Mouse (Mus musculus) common myeloid progenitor, adult 5-6 weeks (primary cell): Measurements from ENCODE around the gene Flna. TPM values are rescaled to one million over a fixed set of nuclear protein-coding genes. Genes with fewer than 3 reads are reported as not detected.

Experiments
- ATAC-seq: replicated peaks from 2 replicates; pipeline ENCODE4 v1.8.0; 2016; ENCODE audit warnings: low read depth, mild to moderate bottlenecking, moderate TSS enrichment, inconsistent platforms; ENCODE audit not compliant: poor library complexity, severe bottlenecking
- total RNA-seq: library from RNA; stranded (forward); fragments of 200-1000, 187-1606 nt; gene quantifications from 2 replicates; pipeline ENCODE4 v1.2.3, GENCODE M21; 2017

The Flna gene
- 400 and 472 TPM in 2 replicates for total RNA-seq

DNA sequence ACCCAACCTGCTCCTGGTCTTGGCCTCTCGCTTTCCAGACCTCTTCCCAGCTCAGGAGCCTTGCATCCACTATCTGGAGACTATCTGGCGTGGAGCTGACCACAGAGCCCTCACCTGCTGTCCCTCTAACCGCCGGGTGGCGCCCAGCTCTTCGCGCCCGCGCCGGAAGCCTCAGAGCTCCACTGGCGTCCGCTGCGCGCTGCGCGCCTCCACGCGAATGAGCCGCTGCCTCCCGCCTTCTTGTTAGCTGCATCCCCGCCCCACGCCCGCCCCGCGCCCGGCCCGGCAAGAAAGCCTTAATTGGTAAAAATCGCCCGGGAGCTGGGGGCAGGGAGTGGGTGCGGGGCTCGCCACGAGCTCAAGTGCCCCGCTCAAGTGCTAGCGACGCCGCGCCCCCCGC lies at the start of gene Flna:
Gene Flna, minus strand, starts transcription at position 206 of the 400 bp plus-strand sequence.
- no peak for ATAC-seq

DNA sequence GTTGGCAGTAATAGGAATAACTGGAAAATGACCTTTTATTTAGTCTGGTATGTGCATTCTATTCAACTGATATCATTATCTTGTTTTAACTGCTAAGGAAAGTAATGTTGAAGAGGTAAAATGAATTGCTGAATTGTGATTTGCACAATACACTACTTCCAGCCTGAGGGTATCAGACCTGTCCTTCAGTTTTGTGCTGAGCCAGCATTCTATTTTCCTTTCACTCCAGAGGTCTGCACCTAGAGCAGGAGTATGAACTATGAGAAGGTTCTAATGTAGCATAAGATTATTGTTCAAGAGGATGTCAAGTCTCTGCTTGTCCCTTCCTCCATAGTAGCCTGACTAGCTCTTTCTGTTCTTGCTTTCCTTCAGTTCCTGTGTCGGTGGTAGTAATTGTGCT lies 48.7 kb upstream of the Flna start:
- no peak for ATAC-seq

DNA sequence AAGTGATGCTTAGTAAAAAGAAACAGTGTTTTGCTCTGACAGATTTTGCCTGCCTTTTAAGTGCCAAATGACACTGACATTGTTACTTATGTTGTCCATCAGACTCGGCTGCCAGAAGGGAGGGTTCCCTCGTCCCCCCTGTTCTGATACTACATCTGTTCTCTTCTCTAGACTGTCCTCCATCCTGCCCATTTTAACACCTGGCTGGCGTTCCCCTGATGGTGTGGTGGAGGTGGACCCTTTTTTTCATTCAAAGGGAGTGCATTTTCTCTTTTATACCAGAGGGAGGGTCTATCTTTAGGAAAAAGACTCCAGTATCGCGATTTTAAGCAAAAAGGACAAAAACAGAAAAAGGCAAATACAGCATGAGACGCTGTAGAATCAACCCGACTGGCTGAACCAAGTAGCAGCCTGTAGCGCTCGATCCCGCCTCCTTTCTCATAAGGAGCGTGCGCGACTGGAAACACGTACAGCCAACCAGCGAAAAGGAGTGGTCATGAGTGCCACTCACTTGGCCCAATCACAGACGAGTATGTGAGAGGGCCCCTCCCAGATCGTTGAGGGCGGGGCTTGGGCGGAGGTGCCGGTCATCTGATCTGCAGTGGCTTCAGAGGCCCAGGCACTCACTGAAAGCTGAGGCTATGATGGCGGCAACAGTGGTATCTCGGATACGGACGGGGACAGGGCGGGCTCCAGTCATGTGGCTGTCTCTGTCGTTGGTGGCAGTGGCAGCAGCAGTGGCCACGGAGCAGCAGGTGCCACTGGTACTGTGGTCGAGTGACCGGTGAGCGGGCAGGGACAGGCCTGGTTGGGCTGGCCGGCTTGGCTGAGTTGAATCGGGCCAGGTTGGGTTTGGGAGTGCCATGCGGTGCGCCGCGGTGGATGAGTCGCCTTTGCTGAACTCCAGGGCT lies 47.2 kb upstream of the Flna start, which contains the start of gene Atp6ap1:
Gene Atp6ap1, plus strand, starts transcription at position 560 of the 911 bp plus-strand sequence.
- peak; percentile 99 for ATAC-seq

DNA sequence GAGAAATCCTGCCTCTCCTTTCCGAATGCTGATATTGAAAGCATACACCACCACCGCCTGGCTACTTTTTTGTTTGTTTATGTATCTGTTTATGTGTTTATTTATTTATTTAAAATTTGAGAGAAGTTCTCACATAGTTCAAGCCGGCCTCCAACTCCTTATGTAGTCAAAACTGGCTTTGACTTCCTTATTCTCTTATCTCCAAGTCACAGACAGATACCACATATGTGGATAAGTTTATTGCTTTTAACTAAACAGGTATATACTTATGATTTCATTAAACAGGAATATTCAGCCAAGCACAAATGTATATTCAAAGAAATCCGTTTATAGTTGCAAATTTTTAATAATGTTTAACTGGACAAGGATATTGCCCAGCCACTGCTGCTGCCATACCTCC lies 43.8 kb upstream of the Flna start:
- ATAC-seq = no peak

DNA sequence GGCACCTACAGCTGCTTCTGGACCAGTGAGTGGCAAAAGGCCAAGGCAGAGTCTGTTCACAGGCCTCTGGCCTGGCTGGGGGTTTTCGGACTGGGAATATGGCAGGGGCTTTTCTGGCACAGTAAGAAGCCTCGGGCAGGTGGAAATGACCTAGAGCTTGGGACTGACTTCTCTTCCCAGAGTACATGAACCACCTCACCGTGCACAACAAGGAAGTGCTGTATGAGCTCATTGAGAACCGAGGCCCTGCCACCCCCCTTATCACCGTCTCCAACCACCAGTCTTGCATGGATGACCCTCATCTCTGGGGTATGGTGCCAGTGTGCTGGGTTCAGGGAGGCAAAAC lies 33.4 kb upstream of the Flna start:
- no peak for ATAC-seq

DNA sequence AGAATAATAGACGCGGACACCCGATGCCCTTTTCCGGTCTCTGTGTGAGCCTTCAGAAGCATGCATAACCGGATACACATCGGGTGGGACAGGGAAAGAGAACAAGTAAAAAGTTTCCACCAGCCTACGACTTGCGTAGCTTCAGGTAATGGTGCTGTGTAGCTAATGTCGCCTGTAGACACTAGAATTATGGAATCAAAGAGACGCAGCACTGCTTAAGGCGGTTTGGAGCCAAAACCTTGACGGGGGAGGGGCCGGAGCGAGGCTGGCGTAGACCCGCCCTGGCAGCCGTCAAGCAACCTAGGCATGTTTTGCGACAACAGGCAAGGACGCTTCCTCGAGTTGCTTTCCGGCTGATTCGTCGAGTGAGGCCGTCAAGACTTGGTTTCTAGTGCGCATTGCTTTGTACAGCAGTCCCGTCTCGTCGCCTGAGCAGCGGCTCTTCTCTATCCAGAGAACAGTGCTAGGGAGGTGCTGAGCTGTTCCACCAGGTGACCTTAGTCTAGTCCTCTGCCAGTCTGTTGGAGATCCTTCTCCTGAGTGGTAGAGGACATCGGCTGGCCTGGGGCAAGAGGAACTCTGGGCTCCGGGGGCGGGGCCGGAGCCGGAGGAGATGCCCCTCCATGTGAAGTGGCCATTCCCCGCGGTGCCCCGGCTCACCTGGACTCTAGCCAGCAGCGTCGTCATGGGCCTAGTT lies 32.9 kb upstream of the Flna start:
- peak; percentile 77 for ATAC-seq

DNA sequence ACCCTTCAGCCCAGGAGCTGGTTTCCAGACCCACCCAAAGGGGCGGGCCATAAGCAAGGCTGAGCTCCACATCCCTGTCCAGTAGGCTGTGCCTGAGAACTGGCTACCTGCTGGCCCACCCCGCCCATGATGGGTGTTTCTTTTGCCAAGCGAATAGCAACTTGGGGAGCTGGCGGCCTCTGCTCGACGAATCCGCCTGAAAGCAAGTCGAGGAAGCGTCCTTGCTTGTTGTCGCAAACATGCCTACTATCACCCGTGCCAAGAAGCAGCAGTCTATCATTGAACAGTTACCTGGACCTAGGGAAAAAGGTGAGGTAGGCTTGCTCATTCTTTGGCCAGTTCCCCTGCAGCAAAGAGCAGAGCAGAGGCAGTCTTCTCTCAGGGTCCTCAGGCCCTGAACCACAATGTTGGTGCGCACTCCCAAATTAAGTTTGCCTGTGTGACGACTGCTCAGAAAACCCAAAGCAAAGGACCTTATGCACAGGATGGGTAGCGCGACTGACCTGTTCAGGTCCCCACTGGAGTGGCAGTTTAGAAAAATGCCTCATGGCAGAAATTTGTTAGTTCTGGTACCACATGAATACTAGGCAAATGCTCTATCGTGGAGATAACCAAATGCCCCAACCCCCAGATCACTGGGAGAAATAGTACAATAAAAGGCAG lies 32.2 kb upstream of the Flna start, which contains the start of the genes Taz and Dnase1l1:
Gene Taz, plus strand, starts transcription at position 181 of the 663 bp plus-strand sequence.
Gene Dnase1l1, minus strand, starts transcription at position 606 of the 663 bp plus-strand sequence.
- peak; percentile 88 for ATAC-seq

DNA sequence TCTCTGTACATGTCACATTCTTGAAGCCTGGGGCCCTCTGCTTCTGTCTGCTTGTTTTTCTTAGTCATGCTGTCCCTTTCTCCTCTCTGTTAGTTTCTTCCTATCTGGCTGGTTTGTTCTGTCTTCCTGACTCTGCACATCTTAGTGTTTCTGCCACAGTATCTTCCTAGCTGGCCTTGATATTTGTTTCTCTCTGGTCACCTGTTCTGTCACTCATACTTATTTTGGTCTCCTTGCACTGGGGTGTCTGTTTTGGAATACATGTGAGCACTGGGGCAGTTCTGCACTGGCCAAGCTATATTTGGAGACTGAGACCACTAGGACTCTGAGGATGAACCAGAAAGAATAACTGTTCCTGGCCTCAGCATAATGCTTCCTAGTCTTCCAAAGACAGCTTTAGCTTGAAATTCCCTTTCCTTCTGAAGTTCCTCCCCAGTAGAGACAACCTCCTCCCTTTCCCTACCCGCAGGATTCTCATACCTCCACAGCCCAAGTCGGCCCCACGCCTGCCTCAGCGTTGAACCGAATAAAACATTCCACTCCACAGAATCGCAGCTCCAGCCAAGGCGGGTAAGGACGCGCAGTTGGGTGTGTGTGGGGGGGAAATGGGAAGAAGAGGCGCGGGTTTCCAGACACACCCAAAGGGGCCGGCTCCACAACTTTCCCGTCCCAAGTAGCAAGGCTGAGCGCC lies 31.6 kb upstream of the Flna start:
- ATAC-seq = no peak

DNA sequence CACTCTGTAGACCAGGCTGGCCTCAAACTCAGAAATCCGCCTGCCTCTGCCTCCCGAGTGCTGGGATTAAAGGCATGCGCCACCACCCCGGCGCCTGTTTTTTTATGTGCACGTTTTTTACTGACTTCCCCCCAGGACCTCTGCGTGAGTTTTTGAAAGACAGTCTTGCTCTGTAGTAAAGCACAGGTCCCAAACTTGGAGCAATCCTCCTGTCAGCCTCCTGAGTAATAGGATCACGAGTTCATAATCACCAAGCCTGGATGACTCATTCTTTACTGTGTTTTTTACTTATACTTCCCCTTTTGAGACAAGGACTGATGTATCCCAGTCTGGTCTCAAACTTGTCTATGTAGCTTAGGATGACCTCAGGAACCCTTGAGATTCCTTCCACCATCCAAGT lies 28.3 kb upstream of the Flna start:
- ATAC-seq = no peak

DNA sequence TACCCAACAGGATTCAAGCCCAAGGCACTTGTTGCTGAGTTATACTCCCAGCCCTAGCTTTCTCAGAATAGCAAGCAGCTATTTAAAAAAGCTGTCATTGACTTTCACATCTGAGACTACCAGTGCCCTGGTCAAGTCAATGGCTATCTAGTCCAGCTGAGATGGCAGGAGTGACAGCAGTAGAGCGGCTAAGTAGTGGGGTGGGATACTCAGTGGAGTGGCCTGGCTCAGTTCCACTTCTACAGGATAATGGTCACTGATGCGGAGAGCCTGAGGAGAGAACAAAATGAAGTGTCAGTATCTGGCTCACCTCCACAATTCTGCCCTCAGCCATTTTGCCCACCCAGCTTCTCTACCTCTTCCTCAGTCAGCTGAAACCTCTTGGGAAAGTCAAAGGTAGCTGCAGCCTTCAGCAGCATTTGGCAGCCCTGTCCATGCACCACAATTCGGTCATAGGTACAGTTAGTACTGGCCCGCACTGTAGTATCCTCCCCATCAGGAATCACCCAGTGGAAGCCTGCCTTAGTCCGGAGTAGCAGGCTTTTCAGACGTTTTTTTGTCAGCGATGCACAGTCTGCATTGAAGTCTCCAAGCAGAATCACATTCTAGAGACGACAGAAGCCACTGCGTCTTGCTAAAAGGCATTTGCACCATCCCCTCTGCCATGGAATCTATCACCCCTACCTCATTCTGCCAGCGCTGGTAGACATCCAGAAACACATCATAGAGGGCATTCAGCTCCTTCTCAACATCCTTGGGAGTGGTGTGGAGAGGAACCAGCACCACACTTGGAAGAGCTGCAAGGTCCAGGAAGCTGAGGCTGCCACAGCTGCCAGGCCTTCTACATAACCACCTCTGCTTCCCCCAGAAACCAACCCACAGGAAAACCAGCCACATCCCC lies 24.1 kb upstream of the Flna start:
- no peak; the same call in 1 of the 2 replicates for ATAC-seq

DNA sequence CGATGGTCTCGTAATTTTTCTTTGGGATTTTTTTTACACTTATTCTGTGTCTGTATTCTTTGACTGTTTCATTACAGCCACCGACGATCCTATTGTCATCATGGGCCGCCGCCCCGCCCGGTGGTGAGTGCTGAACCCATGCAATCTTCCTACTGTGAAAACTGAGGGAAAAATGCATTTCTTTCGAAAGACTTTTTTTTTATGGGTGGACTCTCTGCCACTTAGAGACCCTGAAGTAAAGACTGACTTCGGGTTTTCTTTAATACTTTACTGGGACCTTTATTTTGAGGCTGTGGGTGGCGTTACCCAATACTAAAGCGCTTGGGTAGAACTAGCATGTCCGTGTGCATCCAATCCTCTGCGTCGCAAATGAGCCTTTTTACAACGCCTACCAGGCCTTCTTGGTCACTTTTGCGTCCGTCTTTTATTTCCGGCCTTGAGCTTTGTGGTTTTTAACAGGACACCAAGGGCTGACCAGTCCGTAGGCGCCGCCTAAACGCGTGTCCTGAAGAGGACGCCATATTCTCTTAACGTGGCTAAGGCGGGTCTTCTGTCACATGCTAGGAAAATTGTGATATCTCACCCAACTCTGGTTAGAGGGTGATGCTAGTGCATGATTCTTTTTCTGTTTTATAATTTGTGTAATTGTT lies 21.4 kb upstream of the Flna start:
- ATAC-seq = peak; percentile 4

DNA sequence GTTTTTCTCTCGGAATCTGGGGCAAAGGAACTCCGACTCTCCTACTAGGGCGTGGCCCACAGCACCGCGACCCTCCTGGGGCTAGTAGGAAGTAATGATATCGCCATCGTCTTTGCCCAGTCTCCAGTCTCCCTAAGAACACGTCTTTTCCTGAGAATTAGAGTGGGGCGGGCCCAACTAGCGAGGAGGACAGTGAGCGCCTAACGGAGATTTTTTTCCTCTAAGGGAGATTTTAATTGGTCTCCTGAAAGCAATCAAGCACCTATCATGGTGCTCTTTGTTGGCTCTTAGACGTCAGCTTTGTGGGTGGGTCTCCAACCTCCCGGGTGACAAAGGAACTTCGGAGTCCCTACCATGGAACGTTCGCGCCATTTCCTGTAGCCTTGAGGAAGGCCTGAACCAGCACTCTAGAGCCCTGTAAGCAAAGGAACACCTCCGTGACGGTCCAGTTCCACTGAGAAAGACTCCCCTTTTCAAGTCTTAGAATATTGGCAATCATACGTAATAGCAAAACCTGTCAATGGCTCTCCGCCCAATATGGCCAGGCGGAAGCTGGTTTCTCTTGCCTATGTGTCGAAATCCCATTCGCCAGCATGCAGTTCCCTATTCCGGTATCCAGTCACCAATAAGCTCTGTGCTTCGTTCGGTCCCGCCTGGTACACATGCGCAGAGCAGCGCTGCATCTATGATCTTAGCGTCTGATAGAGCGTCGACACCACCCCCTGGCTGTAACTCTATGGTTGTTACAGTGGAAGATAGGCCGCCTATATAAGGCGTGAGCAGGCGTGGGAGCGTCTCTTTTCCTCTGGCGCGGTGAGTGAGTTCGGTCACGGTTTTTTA lies 20.7 kb upstream of the Flna start, which contains the start of gene Rpl10:
Gene Rpl10, plus strand, starts transcription at position 751 of the 840 bp plus-strand sequence.
- peak; percentile 79 for ATAC-seq

DNA sequence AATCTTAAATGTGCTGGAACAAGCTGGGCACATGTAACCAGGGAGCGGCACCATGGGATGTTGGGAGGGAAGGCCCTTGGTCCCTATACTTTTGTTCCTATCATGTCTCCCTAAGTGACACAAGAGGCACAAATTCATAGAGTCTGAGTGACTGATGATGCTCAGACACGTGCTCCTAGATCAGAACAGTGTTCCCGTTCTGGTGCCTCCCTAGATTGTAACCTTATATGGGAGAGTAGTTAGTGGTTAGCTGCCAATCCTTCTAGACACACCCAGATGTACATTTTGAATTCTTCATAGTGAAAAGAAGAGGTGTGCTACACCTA lies 20.1 kb upstream of the Flna start:
- peak; percentile 13 for ATAC-seq

DNA sequence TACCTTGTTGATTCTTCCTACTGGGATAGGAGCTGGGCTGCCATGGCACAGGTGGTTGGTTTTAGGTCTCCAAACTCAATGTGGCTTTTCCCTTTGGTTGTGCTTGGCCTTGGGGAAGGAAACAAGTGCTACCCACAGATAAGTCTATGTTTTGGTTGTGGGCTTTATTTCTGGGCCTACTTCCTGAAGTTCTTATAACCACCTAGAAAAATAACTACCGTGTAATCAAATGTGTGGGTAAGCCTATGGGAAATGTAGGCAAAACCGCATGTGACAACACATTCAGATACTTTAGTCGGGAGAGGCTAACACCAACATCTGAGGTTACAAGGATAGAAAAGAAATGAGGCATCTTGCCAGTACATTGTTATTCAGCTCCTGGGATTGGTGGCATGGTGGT lies 8.1 kb upstream of the Flna start:
- ATAC-seq = 0 out of 2 replicates have a peak, but pooled peaks have one; percentile 15

DNA sequence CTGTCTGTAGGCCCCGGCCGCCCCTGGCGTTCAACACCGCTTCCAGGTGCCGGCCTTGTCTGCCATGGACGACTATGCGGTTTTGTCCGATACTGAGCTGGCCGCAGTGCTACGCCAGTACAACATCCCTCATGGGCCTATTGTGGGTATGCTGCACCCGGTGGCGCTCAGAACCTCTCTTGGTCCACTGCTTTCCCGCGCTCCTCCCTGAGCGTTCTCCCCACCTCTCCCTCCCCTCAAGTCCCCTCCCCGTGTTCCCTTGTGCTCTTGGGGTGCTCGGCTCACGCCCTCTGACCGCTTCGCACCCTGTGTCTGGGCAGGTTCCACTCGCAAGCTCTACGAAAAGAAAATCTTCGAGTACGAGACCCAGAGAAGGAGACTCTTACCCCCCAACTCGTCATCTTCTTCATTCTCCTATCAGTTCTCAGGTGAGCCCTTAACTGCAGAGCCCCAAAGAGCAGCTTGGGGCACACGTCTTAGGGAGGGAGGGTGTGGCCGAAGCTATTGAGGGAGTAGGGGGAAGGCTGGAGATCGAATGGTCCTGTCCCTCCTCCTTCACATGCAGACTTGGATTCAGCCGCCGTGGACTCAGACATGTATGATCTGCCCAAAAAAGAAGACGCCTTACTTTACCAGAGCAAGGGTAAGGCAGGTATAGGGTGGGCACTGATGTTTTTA lies 5.4 kb upstream of the Flna start:
- no peak for ATAC-seq

DNA sequence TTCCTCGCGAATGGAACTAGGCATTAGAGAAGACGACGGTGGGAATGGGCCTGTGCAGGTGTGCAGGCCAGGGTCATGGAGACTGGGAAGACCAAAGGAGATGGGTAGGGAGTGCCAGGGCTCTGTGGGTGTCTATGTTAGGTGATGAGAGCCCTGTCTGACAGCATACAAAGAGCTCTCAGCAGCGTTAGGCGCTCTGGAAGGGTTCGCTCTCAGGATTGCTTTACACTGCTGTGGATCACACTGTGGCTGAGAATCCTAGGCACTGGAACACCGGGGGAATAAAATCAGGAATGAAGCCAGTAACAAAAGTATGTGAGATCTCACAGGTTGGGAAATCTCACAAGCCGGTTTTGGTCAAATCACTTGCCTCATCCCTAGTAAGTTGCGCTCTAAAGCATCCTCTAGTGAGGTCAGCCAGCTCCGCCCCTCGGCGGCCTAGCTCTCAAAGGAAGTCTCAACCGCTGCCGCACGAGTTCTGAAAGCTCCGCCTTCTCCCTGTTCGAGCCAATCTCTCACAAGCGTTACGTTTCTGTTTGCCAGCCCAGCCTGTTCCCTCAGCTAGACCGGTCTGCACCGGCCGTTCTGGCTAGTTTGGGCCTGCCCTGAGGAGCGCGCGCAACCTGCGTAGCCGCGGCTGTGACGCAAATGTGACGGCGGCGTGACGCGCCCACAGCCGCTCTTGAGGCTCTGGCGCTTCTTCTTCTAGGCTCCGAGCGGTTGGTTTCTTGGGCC lies 4.7 kb upstream of the Flna start, which contains the start of gene Emd:
Gene Emd, plus strand, starts transcription at position 535 of the 735 bp plus-strand sequence.
- peak; percentile 94 for ATAC-seq
